Mouse (Mus musculus) hindbrain, embryonic 11.5 days (tissue): ENCODE measurements around the gene Brpf3. TPM values are rescaled to one million over a fixed set of nuclear protein-coding genes. Genes with fewer than 3 reads are reported as not detected.

Experiments
- ATAC-seq: fragments of 200-750 bp; cut with Nextera tagmentation; 2 replicates; pipeline ENCODE4 v1.8.0; 2017; ENCODE audit warnings: mild to moderate bottlenecking, moderate TSS enrichment, moderate library complexity; ENCODE audit not compliant: low FRiP score
- DNase-seq: peaks from one replicate; pipeline ENCODE4 v3.0.0-alpha.2; 2015; ENCODE audit warnings: low spot score
- H3K27ac ChIP-seq: fragments of 300-500 bp; sonication (generic); 2 replicates; pipeline ENCODE4 v1.5.1; 2014; ENCODE audit warnings: mild to moderate bottlenecking, low read depth, low read length
- H3K27me3 ChIP-seq: fragments of 300-500 bp; sonication (generic); 2 replicates; pipeline ENCODE4 v1.6.1; 2014; ENCODE audit warnings: mild to moderate bottlenecking, low read length, moderate library complexity, mixed read lengths; ENCODE audit not compliant: control insufficient read depth, insufficient read depth
- H3K36me3 ChIP-seq: fragments of 300-500 bp; sonication (generic); 2 replicates; pipeline ENCODE4 v1.6.1; 2014; ENCODE audit warnings: mild to moderate bottlenecking, low read length, moderate library complexity, mixed read lengths; ENCODE audit not compliant: control insufficient read depth, insufficient read depth
- H3K4me1 ChIP-seq: fragments of 300-500 bp; sonication (generic); replicated peaks from 2 replicates; pipeline ENCODE4 v1.6.1; 2014; ENCODE audit warnings: low read length, mixed read lengths; ENCODE audit not compliant: control insufficient read depth, insufficient read depth
- H3K4me2 ChIP-seq: fragments of 300-500 bp; sonication (generic); replicated peaks from 2 replicates; pipeline ENCODE4 v1.6.1; 2014; ENCODE audit warnings: mild to moderate bottlenecking, low read depth, low read length
- H3K4me3 ChIP-seq: fragments of 300-500 bp; sonication (generic); 2 replicates; pipeline ENCODE4 v1.5.1; 2014; ENCODE audit warnings: low read depth, low read length
- H3K9ac ChIP-seq: fragments of 300-500 bp; sonication (generic); 2 replicates; pipeline ENCODE4 v1.6.1; 2014; ENCODE audit warnings: low read depth, low read length
- H3K9me3 ChIP-seq: fragments of 300-500 bp; sonication (generic); 2 replicates; pipeline ENCODE4 v1.6.1; 2016; ENCODE audit warnings: low read length; ENCODE audit not compliant: control insufficient read depth
- WGBS: fragments of 180-500 bp; shearing (Covaris S2); extraction: QIAGEN DNeasy Blood & Tissue Kit; methylation state at CpG from one replicate; pipeline ENCODE4 v1.1.7; 2014; 5-methylcytosine and 5-hydroxymethylcytosine counted together
- polyA plus RNA-seq: library from polyadenylated mRNA; unstranded; fragments of >200 nt; fragmentation: Nextera tagmentation; extraction: Ambion mirVana; gene quantifications from 2 replicates; pipeline ENCODE4 v1.2.1, GENCODE M21; 2014

Gene Brpf3
- polyA plus RNA-seq, 1 experiment from 2014 or later: 9.8 TPM

DNA sequence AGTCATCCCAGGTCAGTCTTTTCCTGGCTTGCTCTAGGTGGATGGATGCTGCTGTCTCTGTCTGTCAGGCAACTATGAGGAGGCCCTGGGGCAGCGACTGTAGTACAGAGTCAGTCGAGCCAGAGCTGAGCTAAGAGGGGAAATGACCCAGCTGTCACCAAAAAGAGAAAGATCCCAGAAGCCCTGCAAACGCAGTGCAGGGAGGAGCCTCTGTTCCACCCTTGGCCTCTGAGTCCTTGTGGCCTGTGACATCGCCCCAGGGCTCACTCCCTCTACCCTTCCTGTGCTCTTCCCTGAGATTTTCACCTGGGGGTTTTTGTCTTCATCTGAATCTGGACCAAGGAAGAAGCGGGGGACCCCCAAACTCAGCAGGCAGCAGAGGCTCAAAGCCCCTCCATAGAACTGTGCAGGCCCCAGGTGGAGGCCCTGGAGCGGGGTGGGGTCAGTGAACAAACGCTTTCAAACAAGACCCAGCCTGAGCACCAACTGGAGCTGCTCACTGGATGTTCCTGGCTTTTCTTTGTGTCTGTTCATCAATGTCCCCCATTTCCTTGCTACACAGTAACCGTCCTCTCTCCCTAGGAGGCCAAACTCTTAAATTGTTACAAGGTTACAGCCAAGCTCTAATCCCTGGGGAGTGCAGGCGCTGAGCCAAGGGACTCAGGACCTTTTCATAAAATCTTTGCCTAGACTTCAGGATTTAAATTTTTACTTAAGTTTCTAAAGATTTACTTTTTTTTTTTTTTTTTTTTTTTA, 19.4 kb upstream of the Brpf3 start:
- no peaks in the 10 kb centered on the region for H3K4me1 ChIP-seq
- H3K4me2 ChIP-seq: no peak overlapping the region
- H3K27ac ChIP-seq: no peak overlapping the region
- H3K9me3 ChIP-seq: no peaks in the 10 kb centered on the region
- no peaks in the 10 kb centered on the region for H3K27me3 ChIP-seq
- DNase-seq: no peak
- no peak for ATAC-seq
- WGBS: 58% methylated on average over 9 of the region's 9 CpGs
- H3K36me3 ChIP-seq: no peaks in the 10 kb centered on the region
- no peak overlapping the region for H3K4me3 ChIP-seq
- no peak overlapping the region for H3K9ac ChIP-seq

DNA sequence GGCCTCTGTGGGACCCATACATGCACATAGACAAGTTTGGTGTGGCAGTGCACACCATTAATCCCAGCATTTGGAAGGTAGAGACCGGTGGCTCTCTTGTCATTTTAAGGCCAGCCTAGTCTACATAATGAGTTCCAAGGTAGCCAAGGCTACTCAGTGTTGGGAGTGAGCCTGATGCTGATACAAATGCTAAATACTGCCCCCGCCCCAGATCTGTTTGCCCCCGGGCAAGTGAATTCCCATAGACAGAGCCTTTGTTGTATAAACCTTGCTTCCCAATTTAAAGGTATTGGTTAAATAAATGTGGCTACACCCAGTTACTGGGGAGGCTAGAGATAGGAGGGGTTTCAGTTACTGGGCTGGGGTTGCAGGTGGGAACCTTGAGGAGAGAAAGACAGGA, 15.9 kb upstream of the Brpf3 start:
- no peaks in the 10 kb centered on the region for H3K27me3 ChIP-seq
- 89% methylated on average over 3 of the region's 3 CpGs for WGBS
- no peak overlapping the region for H3K4me2 ChIP-seq
- no peak overlapping the region for H3K27ac ChIP-seq
- ATAC-seq (no peak), DNase-seq (no peak)
- no peaks in the 10 kb centered on the region for H3K9me3 ChIP-seq
- no peaks in the 10 kb centered on the region for H3K4me1 ChIP-seq
- no peak overlapping the region for H3K9ac ChIP-seq
- H3K4me3 ChIP-seq: no peak overlapping the region
- H3K36me3 ChIP-seq: no peaks in the 10 kb centered on the region

DNA sequence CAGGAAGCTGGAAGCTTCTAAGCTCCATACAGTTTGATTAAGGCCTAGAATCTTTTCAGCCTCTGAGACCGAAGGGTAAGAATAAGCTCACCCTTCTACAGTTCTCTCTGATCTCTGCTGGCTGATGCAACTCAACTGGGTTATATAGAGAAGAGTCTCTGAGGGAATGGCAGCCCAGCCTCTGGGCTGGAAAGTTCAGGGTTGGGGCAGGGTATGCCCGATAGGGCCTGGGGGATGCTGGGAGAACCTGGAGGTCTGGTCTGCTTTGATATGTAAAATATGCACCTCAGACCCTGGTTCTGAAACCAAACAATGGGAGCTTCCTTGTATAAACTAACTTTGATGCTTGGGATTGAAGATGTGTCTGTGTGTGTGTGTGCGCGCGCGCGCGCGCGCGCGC, 13.4 kb upstream of the Brpf3 start:
- no peaks in the 10 kb centered on the region for H3K36me3 ChIP-seq
- H3K4me1 ChIP-seq: no peaks in the 10 kb centered on the region
- no peak for DNase-seq
- H3K27ac ChIP-seq: no peak overlapping the region
- no peak overlapping the region for H3K4me2 ChIP-seq
- H3K9me3 ChIP-seq: no peaks in the 10 kb centered on the region
- no peak overlapping the region for H3K4me3 ChIP-seq
- 94% methylated on average over 12 of the region's 12 CpGs for WGBS
- ATAC-seq: no peak
- no peak overlapping the region for H3K9ac ChIP-seq
- no peaks in the 10 kb centered on the region for H3K27me3 ChIP-seq

DNA sequence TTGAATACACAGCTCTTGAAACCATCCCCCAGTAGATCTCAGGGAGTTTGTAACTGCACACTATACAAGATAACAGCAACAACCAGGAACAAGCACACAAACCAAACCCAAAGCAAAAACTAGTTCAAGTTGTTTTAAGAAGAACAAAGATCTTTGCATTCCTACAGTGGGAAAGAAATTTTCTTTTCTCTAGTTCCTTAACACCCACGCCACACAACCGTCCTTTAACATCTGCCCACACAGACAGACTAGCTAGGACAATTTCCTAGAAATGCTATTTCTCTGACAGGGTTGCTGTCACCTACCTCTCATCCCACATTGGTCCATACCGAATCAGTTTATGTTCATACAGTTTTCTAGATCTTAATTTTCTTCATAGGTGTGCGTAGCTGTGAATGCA, 3.9 kb upstream of the Brpf3 start:
- no peak overlapping the region for H3K27ac ChIP-seq
- no peak for ATAC-seq
- 91% methylated on average over 4 of the region's 4 CpGs for WGBS
- no peak overlapping the region for H3K4me3 ChIP-seq
- no peak overlapping the region for H3K9ac ChIP-seq
- DNase-seq: no peak
- H3K9me3 ChIP-seq: no peaks in the 10 kb centered on the region
- H3K27me3 ChIP-seq: no peaks in the 10 kb centered on the region
- no peaks in the 10 kb centered on the region for H3K36me3 ChIP-seq
- 0 out of 2 replicates have a peak, but pooled peaks cover 3% of the 10 kb centered on the region for H3K4me1 ChIP-seq
- no peak overlapping the region for H3K4me2 ChIP-seq

DNA sequence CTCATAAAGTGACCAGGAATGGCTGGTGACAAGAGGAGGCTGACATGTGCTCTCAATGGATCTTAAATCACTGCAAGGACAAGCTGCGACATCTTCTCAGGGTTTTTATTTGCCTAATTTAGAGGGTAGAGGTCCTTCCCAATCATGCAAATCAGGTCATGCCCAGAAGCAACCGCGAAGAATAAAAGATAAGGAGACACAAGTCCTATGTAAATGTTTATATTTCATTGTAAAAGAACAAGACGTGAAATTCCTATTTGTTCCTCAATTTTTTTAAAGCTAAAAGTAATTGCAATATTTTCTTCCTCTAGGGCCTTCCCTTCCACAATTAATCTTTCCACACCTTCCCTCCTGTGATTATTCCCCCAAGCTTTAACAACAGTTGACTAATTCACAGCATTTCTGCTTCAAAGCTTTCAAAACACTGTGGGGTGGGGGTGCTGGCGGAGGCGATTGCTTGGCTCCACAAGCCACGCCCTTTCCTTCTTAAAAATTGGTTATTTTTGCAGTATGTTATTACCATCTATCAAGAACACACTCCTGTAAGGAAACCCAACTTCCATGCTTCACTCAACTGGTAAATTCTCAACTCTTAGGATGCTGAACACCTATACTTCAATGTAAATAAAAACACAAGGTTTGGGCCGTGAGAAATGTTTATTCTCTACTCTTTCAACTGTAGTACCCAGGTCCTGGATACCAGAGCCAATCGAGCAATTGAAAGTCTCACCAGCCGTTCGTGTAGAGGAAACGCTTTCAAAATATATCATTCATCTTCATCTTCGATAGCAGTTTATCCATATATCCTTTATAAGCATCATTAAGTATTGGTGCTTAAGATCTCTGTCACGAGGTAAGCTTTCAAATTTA, 1.4 kb upstream of the Brpf3 start:
- no peaks in the 10 kb centered on the region for H3K27me3 ChIP-seq
- peak overlapping the region; percentile 62 for H3K4me2 ChIP-seq
- no peak overlapping the region for H3K27ac ChIP-seq
- H3K4me3 ChIP-seq: peak overlapping the region; percentile 73; the same call in 1 of the 2 replicates
- DNase-seq (peak; percentile 16), ATAC-seq (no peak)
- no peak overlapping the region; the same call in 1 of the 2 replicates for H3K9ac ChIP-seq
- no peaks in the 10 kb centered on the region for H3K9me3 ChIP-seq
- H3K36me3 ChIP-seq: no peaks in the 10 kb centered on the region
- 0 out of 2 replicates have a peak, but pooled peaks cover 3% of the 10 kb centered on the region for H3K4me1 ChIP-seq
- 20% methylated on average over 14 of the region's 14 CpGs for WGBS

DNA sequence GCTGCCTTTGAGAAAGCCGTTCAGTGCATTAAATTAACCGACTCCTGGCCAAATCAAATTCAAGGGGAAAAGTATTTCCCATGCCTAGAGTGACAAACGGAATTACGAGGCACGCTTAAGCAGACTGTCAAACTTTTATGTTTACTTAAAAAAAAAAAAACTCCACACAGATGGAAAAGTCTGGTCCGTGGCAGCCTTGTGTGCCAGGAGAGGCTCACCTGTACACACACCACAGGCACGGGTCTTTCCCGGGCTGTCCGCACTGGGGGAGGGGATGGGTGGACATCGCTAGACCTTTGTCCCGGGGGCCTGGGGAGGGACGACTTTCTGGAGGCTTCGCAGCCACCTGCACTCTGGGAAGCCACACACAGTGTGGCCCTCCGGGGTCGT, 614 bp upstream of the Brpf3 start:
- DNase-seq (no peak), ATAC-seq (peak; percentile 49; the same call in 1 of the 2 replicates)
- under 1% methylated on average over 15 of the region's 15 CpGs for WGBS
- Histone ChIP-seq H3K9ac (peak overlapping the region; percentile 99), H3K36me3 (no peaks in the 10 kb centered on the region), H3K4me1 (0 out of 2 replicates have a peak, but pooled peaks cover 3% of the 10 kb centered on the region), H3K27me3 (no peaks in the 10 kb centered on the region), H3K4me3 (peak overlapping the region; percentile 73), H3K4me2 (peak overlapping the region; percentile 62), H3K9me3 (no peaks in the 10 kb centered on the region), H3K27ac (peak overlapping the region; percentile 98)

DNA sequence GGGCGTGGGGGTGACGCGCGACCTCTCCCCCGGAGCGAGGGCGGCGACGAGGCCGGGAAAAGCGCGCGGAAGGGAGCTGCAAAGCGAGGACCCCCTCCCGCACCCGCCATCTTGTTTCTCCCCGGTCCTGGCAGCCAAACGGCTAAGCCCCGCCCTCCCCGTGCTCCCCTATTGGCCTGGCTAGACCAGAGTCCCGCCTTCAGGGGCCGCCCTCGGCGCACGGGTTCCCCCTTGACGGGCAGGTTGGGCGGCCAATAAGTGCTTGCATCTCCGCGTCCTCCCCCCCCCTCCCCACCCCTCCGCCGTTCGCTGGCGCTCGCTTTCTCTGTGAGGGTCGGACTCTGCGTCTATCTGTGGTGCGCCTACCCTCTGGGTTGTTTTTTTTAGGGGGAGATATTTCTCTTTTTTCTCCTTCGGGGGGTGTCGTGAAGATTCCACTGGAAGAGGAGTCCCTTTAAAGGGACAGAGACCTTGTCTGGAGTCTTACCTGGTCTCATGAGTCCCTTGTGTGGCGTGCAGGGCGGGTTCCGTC, 650 bp downstream of the Brpf3 start:
- H3K9ac ChIP-seq: peak overlapping the region; percentile 99
- peak overlapping the region; percentile 98 for H3K27ac ChIP-seq
- peak overlapping the region; percentile 72 for H3K4me2 ChIP-seq
- peak overlapping the region; percentile 73 for H3K4me3 ChIP-seq
- no peaks in the 10 kb centered on the region for H3K9me3 ChIP-seq
- 0 out of 2 replicates have a peak, but pooled peaks cover 3% of the 10 kb centered on the region for H3K4me1 ChIP-seq
- ATAC-seq (peak; percentile 98), DNase-seq (peak; percentile 100)
- under 1% methylated on average over 38 of the region's 42 CpGs for WGBS
- H3K36me3 ChIP-seq: peaks cover 5% of the 10 kb centered on the region; the same call in 1 of the 2 replicates
- H3K27me3 ChIP-seq: no peaks in the 10 kb centered on the region

DNA sequence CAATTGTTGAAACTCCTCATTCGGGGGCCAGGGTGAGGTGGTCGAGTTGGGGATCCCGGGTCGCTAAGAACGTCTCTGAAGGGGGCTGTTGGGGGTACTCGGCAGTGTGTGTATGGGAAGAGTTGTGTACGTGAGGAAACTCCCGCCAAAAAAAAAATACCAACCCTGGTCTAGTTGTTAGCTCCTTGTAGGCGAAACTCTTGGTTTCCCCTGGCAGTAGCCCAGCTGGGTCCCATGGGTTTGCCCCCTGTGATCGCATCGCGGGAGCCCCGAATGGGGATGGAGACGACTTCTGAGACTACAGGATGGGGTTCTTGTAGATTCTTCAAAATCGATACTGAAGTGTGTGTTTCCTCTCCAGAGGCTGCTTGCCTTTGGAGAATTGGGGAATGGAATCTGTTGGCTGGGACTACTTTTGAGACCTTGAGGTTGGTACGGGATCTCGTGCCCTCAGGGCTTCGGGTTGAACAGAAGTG, 1.2 kb downstream of the Brpf3 start:
- Histone ChIP-seq H3K4me2 (peak overlapping the region; percentile 72), H3K9me3 (no peaks in the 10 kb centered on the region), H3K4me3 (peak overlapping the region; percentile 73), H3K27ac (0 out of 2 replicates have a peak overlapping the region, but pooled peaks have one; percentile 98), H3K9ac (peak overlapping the region; percentile 49), H3K27me3 (no peaks in the 10 kb centered on the region), H3K36me3 (peaks cover 7% of the 10 kb centered on the region; the same call in 1 of the 2 replicates), H3K4me1 (0 out of 2 replicates have a peak, but pooled peaks cover 3% of the 10 kb centered on the region)
- peak; percentile 36 for ATAC-seq
- DNase-seq: no peak
- WGBS: 2% methylated on average over 18 of the region's 18 CpGs
